7 mouse cellular contexts compared by ENCODE assay signal in the genomic region with DNA sequence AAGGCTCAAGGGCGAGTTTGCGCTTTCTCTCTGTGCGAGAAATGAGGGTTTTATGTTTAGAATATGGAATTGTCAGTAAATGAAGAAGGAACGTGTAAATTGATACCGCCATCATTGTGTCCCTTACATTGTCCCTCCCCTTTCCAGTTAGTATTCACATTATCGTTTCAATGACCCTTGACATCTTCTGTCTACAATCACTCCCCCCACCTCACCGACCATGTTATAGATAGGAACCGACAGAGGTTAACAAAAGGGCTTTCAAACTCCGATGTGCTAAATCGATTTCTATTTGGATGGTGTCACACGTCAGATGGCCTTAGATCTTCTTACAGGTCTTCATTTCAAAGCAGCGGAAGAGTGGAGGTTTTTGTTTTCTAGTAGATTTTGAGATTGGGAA. TPM values are rescaled to one million over a fixed set of nuclear protein-coding genes. Genes with fewer than 3 reads are reported as not detected.
A peak's percentile ranks its signal among the peaks of the same experiment; 100 is the strongest.
DNase-seq lines count a peak whose midpoint lies in the region; ATAC-seq and TF ChIP-seq lines count a peak whose summit lies in the region.

No protein-coding gene starts in this region.

- 5% methylated on average over 12 of the region's 12 CpGs for WGBS in lung, postnatal 0 days
- 5% methylated on average over 12 of the region's 12 CpGs for WGBS in embryonic facial prominence, embryonic 11.5 days
- WGBS in limb, embryonic 12.5 days, result 9% methylated on average over 12 of the region's 12 CpGs

- H3K9ac ChIP-seq in lung, postnatal 0 days (replicated peaks; ENCODE audit: low read depth), result peak overlapping the region; percentile 65
- peak overlapping the region; percentile 87 for H3K9ac ChIP-seq in embryonic facial prominence, embryonic 11.5 days (replicated peaks; ENCODE audit: low read length)
- peak overlapping the region; percentile 83 for H3K9ac ChIP-seq in limb, embryonic 12.5 days (replicated peaks)

- TF ChIP-seq CTCF in lung, postnatal 0 days (IDR thresholded peaks at IDR 0.05), result no peak

- no peak for ATAC-seq in lung, postnatal 0 days
- ATAC-seq in embryonic facial prominence, embryonic 11.5 days (replicated peaks; ENCODE audit: insufficient number of reproducible peaks, low FRiP score, low TSS enrichment, low read depth), result no peak
- no peak for ATAC-seq in limb, embryonic 12.5 days (ENCODE audit: insufficient number of reproducible peaks, insufficient read depth, low FRiP score, low TSS enrichment, low read depth)

- H3K9me3 ChIP-seq in lung, postnatal 0 days (ENCODE audit: low read length), result no peaks in the 10 kb centered on the region
- no peaks in the 10 kb centered on the region for H3K9me3 ChIP-seq in embryonic facial prominence, embryonic 11.5 days (replicated peaks; ENCODE audit: control insufficient read depth, low read length)
- H3K9me3 ChIP-seq in limb, embryonic 12.5 days, result no peaks in the 10 kb centered on the region

- intact Hi-C loops in gastrocnemius, postnatal 14 days (cut with DNase I; ENCODE audit: low total_unique reads), result no loop called here

- no peaks in the 10 kb centered on the region for H3K36me3 ChIP-seq in lung, postnatal 0 days (ENCODE audit: insufficient read depth, low read length)
- no peaks in the 10 kb centered on the region for H3K36me3 ChIP-seq in embryonic facial prominence, embryonic 11.5 days (replicated peaks; ENCODE audit: control insufficient read depth, insufficient read depth, low read depth, low read length)
- H3K36me3 ChIP-seq in limb, embryonic 12.5 days, result peaks cover 8% of the 10 kb centered on the region

- peak overlapping the region; percentile 77 for H3K4me2 ChIP-seq in lung, postnatal 0 days (replicated peaks; ENCODE audit: low read depth, low read length)
- H3K4me2 ChIP-seq in embryonic facial prominence, embryonic 11.5 days (ENCODE audit: low read depth, low read length), result peak overlapping the region; percentile 56
- peak overlapping the region; percentile 70 for H3K4me2 ChIP-seq in limb, embryonic 12.5 days

- TF ChIP-seq EP300 in lung, postnatal 0 days (IDR thresholded peaks at IDR 0.05), result no peak

- DNase-seq in lung, postnatal 0 days (ENCODE audit: low spot score), result peak; percentile 11
- DNase-seq in lung, postnatal 36 days, result no peak
- DNase-seq in embryonic facial prominence, embryonic 11.5 days (ENCODE audit: low spot score), result peak; percentile 32
- peak; percentile 61 for DNase-seq in retina, postnatal 1 day
- DNase-seq in urinary bladder, postnatal 14 days (ENCODE audit: low spot score), result no peak
- DNase-seq in gastrocnemius, postnatal 14 days, result no peak

- H3K4me3 ChIP-seq in lung, postnatal 0 days (ENCODE audit: low read depth, low read length), result peak overlapping the region; percentile 81
- H3K4me3 ChIP-seq in embryonic facial prominence, embryonic 11.5 days (ENCODE audit: low read depth, low read length), result peak overlapping the region; percentile 47
- peak overlapping the region; percentile 59 for H3K4me3 ChIP-seq in limb, embryonic 12.5 days (replicated peaks)

- peak overlapping the region; percentile 87 for H3K27ac ChIP-seq in lung, postnatal 0 days (ENCODE audit: low read length)
- H3K27ac ChIP-seq in embryonic facial prominence, embryonic 11.5 days (replicated peaks; ENCODE audit: low read depth, low read length), result peak overlapping the region; percentile 77
- H3K27ac ChIP-seq in limb, embryonic 12.5 days, result peak overlapping the region; percentile 96

- peaks cover 3% of the 10 kb centered on the region; the same call in 1 of the 2 replicates for H3K4me1 ChIP-seq in lung, postnatal 0 days (ENCODE audit: insufficient read depth, low read depth, low read length)
- H3K4me1 ChIP-seq in embryonic facial prominence, embryonic 11.5 days (ENCODE audit: control insufficient read depth, insufficient read depth, low read length), result no peaks in the 10 kb centered on the region
- peaks cover 12% of the 10 kb centered on the region; the same call in 1 of the 2 replicates for H3K4me1 ChIP-seq in limb, embryonic 12.5 days (replicated peaks)

- H3K27me3 ChIP-seq in lung, postnatal 0 days (replicated peaks; ENCODE audit: insufficient read depth, low read length), result no peaks in the 10 kb centered on the region
- H3K27me3 ChIP-seq in embryonic facial prominence, embryonic 11.5 days (ENCODE audit: control insufficient read depth, insufficient read depth, low read length), result no peaks in the 10 kb centered on the region
- H3K27me3 ChIP-seq in limb, embryonic 12.5 days, result no peaks in the 10 kb centered on the region

RNA-seq across cellular contexts. Expression of a gene that starts 0.8 kb away (rescaled TPM):
- polyA plus RNA-seq in lung, postnatal 0 days (2015; fragmentation: Nextera tagmentation; extraction: Ambion mirVana), result 12.6 and 13.6 TPM in 2 replicates
- polyA plus RNA-seq in embryonic facial prominence, embryonic 11.5 days (2014; fragmentation: Nextera tagmentation; extraction: Ambion mirVana), result 56.8 and 62.5 TPM in 2 replicates
- 48.0 and 50.2 TPM in 2 replicates for polyA plus RNA-seq in limb, embryonic 12.5 days (2016; fragmentation: Nextera tagmentation; extraction: Ambion mirVana)
- total RNA-seq in gastrocnemius, postnatal 14 days (2021), result 1 to 10 TPM; 5.6 to 6.2 TPM

RNA-seq across cellular contexts. Expression of a gene that starts 42.8 kb away (rescaled TPM):
- 2.2 and 2.8 TPM in 2 replicates for polyA plus RNA-seq in lung, postnatal 0 days (2015; fragmentation: Nextera tagmentation; extraction: Ambion mirVana)
- 3.9 and 5.1 TPM in 2 replicates for polyA plus RNA-seq in embryonic facial prominence, embryonic 11.5 days (2014; fragmentation: Nextera tagmentation; extraction: Ambion mirVana)
- polyA plus RNA-seq in limb, embryonic 12.5 days (2016; fragmentation: Nextera tagmentation; extraction: Ambion mirVana), result 3.7 and 3.8 TPM in 2 replicates
- 1 to 10 TPM in 1 of 2 experiments, under 1 TPM in 1; 0.84 to 1.2 TPM for total RNA-seq in gastrocnemius, postnatal 14 days (2021)

RNA-seq across cellular contexts. Expression of a gene that starts 57.5 kb away (rescaled TPM):
- 4.9 TPM in 2 replicates for polyA plus RNA-seq in lung, postnatal 0 days (2015; fragmentation: Nextera tagmentation; extraction: Ambion mirVana)
- polyA plus RNA-seq in embryonic facial prominence, embryonic 11.5 days (2014; fragmentation: Nextera tagmentation; extraction: Ambion mirVana), result 5.7 and 6.9 TPM in 2 replicates
- 16.6 and 18.6 TPM in 2 replicates for polyA plus RNA-seq in limb, embryonic 12.5 days (2016; fragmentation: Nextera tagmentation; extraction: Ambion mirVana)
- 10 to 100 TPM; 15.9 to 16.6 TPM for total RNA-seq in gastrocnemius, postnatal 14 days (2021)

Comparison
In these comparisons a context has a peak if more than half of its experiments do, and no peak if none do; other contexts are left out.
1. DNase-seq: peak in lung, postnatal 0 days (single experiment), embryonic facial prominence, embryonic 11.5 days (single experiment) and retina, postnatal 1 day (single experiment); none in lung, postnatal 36 days (single experiment), urinary bladder, postnatal 14 days (single experiment) and gastrocnemius, postnatal 14 days (single experiment).
2. Peak in every context shown above with its lines, with median percentiles within 50 percentile points of each other: H3K27ac ChIP-seq, H3K4me2 ChIP-seq, H3K4me3 ChIP-seq and H3K9ac ChIP-seq.